Mouse (Mus musculus): ENCODE measurements around the gene Arhgap18. TPM values are rescaled to one million over a fixed set of nuclear protein-coding genes. Genes with fewer than 3 reads are reported as not detected.
"Not testable (repeated sequence)": the region's sequence is repeated elsewhere in the genome, so short reads cannot be mapped to it uniquely, and the experiment has no call there.

The Arhgap18 gene
- polyA plus RNA-seq, 1 experiment, result 1.9 TPM

DNA sequence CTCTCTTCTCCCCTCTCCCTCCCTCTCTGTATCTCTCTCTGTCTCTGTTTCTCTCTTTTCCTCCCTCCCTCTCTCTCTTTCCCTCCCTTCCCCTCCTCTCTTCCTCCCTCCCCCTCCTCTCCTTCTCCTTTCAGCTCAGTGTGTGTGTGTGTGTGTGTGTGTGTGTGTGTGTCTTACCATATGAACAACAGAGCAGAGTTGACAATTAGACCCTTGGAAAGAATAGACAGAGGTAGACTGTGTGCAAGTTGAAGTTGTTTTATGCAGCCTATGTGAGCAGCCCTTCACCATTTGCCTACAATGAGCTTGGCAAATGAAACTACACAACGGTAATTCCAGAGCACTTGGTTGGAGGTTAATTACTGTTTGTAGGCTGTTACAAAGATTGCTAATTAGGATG is 159.6 kb downstream of the Arhgap18 start:
- no peak overlapping the region for H3K4me2 ChIP-seq (ENCODE audit: low read depth)
- no peaks in the 10 kb centered on the region for H3K79me2 ChIP-seq (ENCODE audit: control insufficient read depth, insufficient read depth)

DNA sequence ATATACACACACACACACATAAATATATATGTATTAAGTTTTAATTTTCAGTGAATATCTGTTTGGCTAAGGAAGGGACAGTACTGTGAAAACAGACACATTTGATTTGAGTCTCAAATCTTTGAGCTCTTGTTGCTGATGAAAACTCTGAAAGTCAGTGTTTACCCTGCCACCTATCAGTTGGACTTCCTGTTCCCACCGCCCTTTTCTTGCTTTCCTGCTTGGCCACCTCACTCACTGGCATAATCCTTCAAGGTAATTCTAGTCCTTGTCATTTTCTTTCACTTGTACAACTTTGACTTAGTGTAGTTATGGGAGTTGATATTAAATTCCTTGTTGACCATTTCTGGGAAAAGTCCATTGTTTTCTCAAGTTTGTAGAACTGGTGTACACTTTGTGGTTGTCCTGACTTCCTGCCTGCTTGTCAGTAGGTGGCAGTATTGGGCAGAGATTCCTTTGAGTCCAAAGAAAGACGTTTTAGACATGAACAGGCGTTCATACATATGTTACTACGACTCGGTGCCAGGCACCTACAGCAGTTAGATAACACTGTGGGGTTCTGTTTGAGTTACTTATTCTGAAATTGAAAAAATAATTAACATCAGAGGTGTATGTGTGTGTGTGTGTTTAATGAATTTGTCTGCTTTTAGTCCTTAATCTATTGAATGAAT is 166.2 kb downstream of the Arhgap18 start:
- no peak overlapping the region for H3K4me3 ChIP-seq
- H3K27me3 ChIP-seq (ENCODE audit: control insufficient read depth, insufficient read depth, insufficient read length), result no peaks in the 10 kb centered on the region
- H3K4me2 ChIP-seq (ENCODE audit: low read depth), result no peak overlapping the region
- no peak for TF ChIP-seq POLR2AphosphoS2 (IDR thresholded peaks at IDR 0.05; ENCODE audit: insufficient read length, low read depth)
- no peak for TF ChIP-seq E2F4 (IDR thresholded peaks at IDR 0.05; ENCODE audit: insufficient read depth)
- H3K36me3 ChIP-seq (ENCODE audit: control insufficient read depth, insufficient read depth), result no peaks in the 10 kb centered on the region
- no peaks in the 10 kb centered on the region for H3K79me2 ChIP-seq (ENCODE audit: control insufficient read depth, insufficient read depth)
- H3ac ChIP-seq (ENCODE audit: control insufficient read depth, insufficient read length), result no peak overlapping the region

More for the DNA sequence above, 159.6 kb downstream of the Arhgap18 start:
- Histone ChIP-seq H3K4me3 (no peak overlapping the region), H3ac (ENCODE audit: control insufficient read depth, insufficient read length) (no peak overlapping the region), H3K36me3 (ENCODE audit: control insufficient read depth, insufficient read depth) (no peaks in the 10 kb centered on the region), H3K27me3 (ENCODE audit: control insufficient read depth, insufficient read depth, insufficient read length) (no peaks in the 10 kb centered on the region)
- TF ChIP-seq MYOG (IDR thresholded peaks at IDR 0.05; ENCODE audit: control insufficient read depth in 1 of 3, insufficient read depth in 1 of 3, insufficient read length in 2 of 3, low read depth in 2 of 3) (no peak), TCF12 (IDR thresholded peaks at IDR 0.05; ENCODE audit: insufficient read depth, poor library complexity, severe bottlenecking) (no peak), POLR2AphosphoS2 (IDR thresholded peaks at IDR 0.05; ENCODE audit: insufficient read length, low read depth) (no peak), REST (IDR thresholded peaks at IDR 0.05; ENCODE audit: insufficient read depth, insufficient read length) (no peak), E2F4 (IDR thresholded peaks at IDR 0.05; ENCODE audit: insufficient read depth) (no peak), MAX (IDR thresholded peaks at IDR 0.05; ENCODE audit: low read depth) (no peak), POLR2A (IDR thresholded peaks at IDR 0.05; ENCODE audit: insufficient read length, low read depth) (no peak), MYOD1 (IDR thresholded peaks at IDR 0.05; ENCODE audit: control insufficient read depth in 1 of 3, insufficient read length in 2 of 3, low read depth in 2 of 3) (no peak), CEBPB (IDR thresholded peaks at IDR 0.05; ENCODE audit: insufficient read depth, poor library complexity, severe bottlenecking) (no peak), TCF3 (IDR thresholded peaks at IDR 0.05; ENCODE audit: insufficient read length, low read depth) (no peak), USF1 (IDR thresholded peaks at IDR 0.05; ENCODE audit: low read depth) (no peak), SRF (IDR thresholded peaks at IDR 0.05; ENCODE audit: control insufficient read depth, insufficient read length, low read depth) (no peak)

DNA sequence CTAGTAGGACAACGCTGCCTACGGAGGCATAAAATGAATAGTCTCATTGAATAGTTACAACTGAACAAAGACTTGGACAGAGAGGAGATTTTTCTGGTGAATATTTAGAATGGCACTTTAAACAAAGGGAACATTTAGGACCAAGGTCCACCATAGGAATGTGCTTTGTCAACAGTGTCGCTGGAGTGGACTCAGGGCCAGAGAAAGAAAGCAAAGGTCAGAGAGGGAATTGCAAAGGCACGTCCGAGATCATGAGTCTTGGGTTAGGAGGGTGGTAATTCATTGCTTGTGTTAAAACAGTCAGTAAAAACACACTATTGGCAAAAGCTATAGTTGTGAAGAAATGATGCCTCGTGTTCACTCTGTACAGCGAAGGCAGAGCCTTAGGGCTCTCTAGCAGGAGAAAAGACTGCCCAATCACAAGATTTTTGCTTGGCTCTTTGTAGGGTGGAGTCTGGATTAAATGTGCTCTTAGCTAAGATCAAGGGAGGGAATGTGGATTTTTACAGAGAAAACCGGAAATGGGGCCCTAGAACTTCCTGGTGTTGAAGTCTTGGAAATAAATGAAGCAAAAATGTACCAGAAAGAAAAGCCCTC is 167.3 kb downstream of the Arhgap18 start:
- no peaks in the 10 kb centered on the region for H3K36me3 ChIP-seq (ENCODE audit: control insufficient read depth, insufficient read depth)
- no peak overlapping the region for H3K4me3 ChIP-seq
- H3K4me2 ChIP-seq (ENCODE audit: low read depth), result no peak overlapping the region
- no peaks in the 10 kb centered on the region for H3K79me2 ChIP-seq (ENCODE audit: control insufficient read depth, insufficient read depth)
- TF ChIP-seq SRF (IDR thresholded peaks at IDR 0.05; ENCODE audit: control insufficient read depth, insufficient read length, low read depth) (no peak), TCF12 (IDR thresholded peaks at IDR 0.05; ENCODE audit: insufficient read depth, poor library complexity, severe bottlenecking) (no peak), E2F4 (IDR thresholded peaks at IDR 0.05; ENCODE audit: insufficient read depth) (no peak), POLR2AphosphoS2 (IDR thresholded peaks at IDR 0.05; ENCODE audit: insufficient read length, low read depth) (no peak), MYOG (IDR thresholded peaks at IDR 0.05; ENCODE audit: control insufficient read depth in 1 of 3, insufficient read depth in 1 of 3, insufficient read length in 2 of 3, low read depth in 2 of 3) (no peak), USF1 (IDR thresholded peaks at IDR 0.05; ENCODE audit: low read depth) (no peak), CEBPB (IDR thresholded peaks at IDR 0.05; ENCODE audit: insufficient read depth, poor library complexity, severe bottlenecking) (no peak), MAX (IDR thresholded peaks at IDR 0.05; ENCODE audit: low read depth) (no peak), POLR2A (IDR thresholded peaks at IDR 0.05; ENCODE audit: insufficient read length, low read depth) (no peak), REST (IDR thresholded peaks at IDR 0.05; ENCODE audit: insufficient read depth, insufficient read length) (no peak), MYOD1 (IDR thresholded peaks at IDR 0.05; ENCODE audit: control insufficient read depth in 1 of 3, insufficient read length in 2 of 3, low read depth in 2 of 3) (no peak), TCF3 (IDR thresholded peaks at IDR 0.05; ENCODE audit: insufficient read length, low read depth) (no peak)
- H3K27me3 ChIP-seq (ENCODE audit: control insufficient read depth, insufficient read depth, insufficient read length), result no peaks in the 10 kb centered on the region
- H3ac ChIP-seq (ENCODE audit: control insufficient read depth, insufficient read length), result no peak overlapping the region

DNA sequence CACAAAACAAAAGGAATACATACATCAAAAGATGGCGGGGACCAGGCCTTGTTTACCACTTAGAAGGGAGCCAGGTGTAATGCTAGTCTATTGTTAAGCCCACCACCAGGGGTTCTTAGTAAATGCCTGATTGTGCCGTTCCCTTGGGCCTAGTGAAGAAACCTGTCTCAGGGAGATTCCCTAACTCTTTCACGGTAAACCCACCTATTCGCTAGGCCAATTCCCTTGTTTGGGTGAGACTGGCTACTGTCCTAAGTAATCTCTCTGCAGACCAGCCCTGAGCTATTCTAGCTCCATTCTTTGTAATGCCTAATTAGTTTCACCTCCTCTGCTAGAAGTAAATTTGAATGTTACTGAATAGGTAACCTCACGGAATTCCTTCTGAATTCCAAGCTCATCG is 182.8 kb downstream of the Arhgap18 start:
- not testable (repeated sequence) for H3K79me2 ChIP-seq (ENCODE audit: control insufficient read depth, insufficient read depth); H3K4me3 ChIP-seq; H3K36me3 ChIP-seq (ENCODE audit: control insufficient read depth, insufficient read depth); H3ac ChIP-seq (ENCODE audit: control insufficient read depth, insufficient read length); H3K27me3 ChIP-seq (ENCODE audit: control insufficient read depth, insufficient read depth, insufficient read length); H3K4me2 ChIP-seq (ENCODE audit: low read depth)

DNA sequence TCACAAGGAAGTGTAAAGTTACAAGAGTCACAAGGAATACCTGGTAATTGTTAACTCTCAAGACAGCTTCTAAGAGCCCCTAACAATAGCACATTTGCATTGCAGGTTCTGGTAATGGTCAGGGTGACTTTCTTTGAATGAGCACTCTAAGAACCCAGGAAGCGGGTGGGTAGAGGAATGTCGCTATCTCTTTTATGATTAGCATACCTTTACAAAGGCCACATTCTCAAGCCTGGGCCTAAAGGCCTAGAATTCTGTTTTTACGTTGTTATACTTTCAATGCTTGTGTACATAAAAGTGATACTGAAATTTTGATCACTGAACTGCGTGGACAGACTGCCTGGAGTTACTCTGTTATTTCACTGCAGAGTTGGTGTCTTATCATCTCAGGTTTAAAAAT is 185.2 kb downstream of the Arhgap18 start:
- not testable (repeated sequence) for H3K79me2 ChIP-seq (ENCODE audit: control insufficient read depth, insufficient read depth); H3ac ChIP-seq (ENCODE audit: control insufficient read depth, insufficient read length); H3K36me3 ChIP-seq (ENCODE audit: control insufficient read depth, insufficient read depth); H3K4me3 ChIP-seq; H3K4me2 ChIP-seq (ENCODE audit: low read depth); H3K27me3 ChIP-seq (ENCODE audit: control insufficient read depth, insufficient read depth, insufficient read length)
